Mouse (Mus musculus) right cerebral cortex, postnatal 10 days (tissue): ENCODE measurements at regions not wholly inside any gene's neighbourhood (a gene's known extent, or its start where the extent isn't known, plus 50 kb on each side); places are given as distances from the start of the nearest gene placed in this dataset.

Experiments
- DNase-seq, 2 experiments: peaks; one replicate each; pipeline ENCODE4 v3.0.0; 2021; ENCODE audit warnings: low spot score in 2 of 2

DNA sequence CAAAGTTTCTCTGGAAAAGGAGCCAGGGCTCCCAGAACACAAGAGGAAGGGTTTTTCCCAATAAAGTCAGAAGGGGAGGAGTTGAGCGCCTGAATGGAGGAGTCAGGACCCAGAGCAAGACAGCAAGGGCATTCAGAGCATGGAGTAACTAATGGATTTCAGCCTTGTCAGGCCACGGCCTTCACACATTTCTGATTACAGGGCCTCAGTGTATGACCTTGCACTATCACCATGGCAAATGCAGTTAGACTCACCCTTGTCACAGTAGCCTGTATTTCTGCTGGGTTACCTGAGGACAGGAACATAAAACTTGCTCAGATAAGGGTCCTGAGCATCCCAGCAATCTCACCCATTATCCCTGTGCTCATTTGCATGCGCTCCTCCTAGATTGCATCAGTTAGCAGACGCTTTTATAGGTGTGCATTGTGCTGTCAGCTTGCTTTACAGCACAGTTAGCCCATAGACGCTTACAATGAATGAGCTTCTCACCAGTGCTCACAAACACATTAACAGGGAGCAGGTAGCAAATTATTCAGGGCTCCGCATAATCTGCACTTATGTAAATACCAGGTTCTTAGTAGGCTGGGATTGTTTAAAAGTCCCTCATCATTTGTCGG lies 547.4 kb downstream of the Insc start:
- no peak for DNase-seq

- DNase-seq = no peak
Observed at GRCm38 (mm10) chr7:115294655-115295230, 551.2 kb downstream of the Insc start.

DNA sequence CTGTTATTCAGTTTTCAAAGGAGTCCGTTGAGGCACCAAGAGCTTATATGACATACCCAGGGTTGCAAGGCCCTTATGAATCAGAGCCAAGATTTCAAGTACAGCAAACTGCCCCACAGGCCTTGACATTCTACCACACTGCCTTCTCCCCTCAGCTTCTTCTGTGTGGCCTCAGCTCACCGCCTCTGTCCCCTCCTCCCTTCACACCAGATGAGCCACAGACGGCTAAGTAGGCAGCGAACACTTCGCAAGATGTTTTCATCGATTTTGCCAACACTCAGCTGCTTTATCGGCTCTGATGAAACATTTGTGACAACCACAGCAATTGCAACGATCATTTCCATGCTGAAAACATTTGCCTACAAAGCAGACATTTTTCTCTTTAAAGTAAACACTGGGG lies 556.7 kb downstream of the Insc start:
- DNase-seq = peak; percentile 24 to 30

- no peak for DNase-seq
Observed at GRCm38 (mm10) chr7:115308377-115308776, 564.9 kb downstream of the Insc start.

DNA sequence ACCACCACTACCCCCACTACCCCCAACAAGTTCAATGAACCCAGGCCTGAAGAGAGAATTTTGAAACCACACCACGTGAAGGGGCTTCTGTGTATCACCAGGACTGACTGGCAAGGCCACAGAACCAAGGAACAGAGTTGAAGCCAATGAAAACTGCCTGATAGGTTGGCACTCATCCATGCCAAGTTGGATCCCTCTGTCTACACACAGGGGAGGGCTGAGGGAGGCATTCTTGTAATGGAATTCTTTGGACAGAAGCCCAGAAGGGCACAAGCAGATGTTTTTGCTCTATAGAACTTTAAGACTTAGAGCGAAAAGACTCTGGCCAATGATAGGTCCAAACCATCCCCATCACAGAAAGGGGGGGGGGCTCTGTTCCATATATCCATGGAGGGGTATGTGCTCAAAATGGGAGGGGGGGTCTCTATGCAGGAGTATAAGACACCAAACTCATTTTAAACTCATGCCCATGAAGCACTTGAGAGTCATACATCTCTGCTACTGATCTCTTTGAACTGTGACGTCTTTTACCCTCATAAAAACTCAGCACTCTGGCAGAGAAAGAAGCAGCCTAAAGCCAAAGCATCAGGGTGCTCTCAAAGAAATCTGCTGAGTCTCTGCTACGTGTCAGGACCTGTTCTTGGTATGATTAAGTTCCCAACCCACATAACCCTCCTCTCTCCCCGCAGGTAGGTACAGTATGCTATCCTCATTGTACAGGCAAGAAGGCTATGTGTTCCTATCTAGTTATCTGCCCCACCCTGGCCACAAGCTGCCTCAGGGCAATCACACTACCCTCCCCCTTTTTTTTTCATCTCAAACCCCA lies 567.1 kb downstream of the Insc start:
- DNase-seq = peak; percentile 49 to 52

GRCm38 (mm10) chr7:115319504-115319903 lies 576.0 kb downstream of the Insc start:
- no peak for DNase-seq

DNA sequence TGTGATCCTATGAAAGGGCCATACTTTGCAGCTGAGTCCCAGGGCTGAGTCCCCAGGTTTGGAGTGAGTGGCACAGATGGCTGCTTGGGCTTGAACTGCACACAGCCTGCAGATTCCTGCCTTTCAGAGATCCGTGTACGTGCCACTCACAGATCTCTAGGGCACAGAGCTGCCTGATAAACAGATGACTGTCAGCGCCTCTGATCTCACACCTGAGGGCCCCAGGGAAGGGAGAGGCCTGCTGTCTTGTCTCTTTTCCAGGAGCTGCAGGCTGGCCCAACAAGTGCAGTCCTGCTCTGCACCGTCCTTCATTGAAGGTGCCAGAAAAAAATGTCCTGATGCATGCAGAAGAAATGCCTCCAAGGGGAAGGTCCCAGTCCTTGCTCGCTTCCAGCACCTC lies 579.5 kb downstream of the Insc start:
- DNase-seq = no peak

DNA sequence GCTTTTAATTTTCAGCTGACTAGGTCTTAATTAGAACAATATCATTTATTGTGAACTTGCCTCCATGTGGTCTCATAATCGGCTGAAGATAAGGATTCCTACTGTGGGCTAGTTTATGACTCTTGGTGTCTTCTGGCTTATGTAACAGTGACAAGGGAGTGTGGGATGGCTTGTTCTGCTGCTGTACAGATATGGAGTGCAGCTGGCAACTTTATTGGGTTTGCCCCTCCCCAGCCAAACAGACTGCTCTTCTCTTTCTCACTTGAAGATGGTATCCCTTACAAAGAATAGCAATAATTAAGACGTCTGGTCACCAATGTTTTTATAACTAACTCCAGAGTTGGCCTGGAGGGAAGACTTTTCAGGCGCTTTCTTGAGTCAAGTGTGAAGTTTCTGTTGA lies 584.8 kb downstream of the Insc start:
- no peak for DNase-seq

- no peak for DNase-seq
Observed at GRCm38 (mm10) chr7:115331698-115332097, 588.2 kb downstream of the Insc start.

DNA sequence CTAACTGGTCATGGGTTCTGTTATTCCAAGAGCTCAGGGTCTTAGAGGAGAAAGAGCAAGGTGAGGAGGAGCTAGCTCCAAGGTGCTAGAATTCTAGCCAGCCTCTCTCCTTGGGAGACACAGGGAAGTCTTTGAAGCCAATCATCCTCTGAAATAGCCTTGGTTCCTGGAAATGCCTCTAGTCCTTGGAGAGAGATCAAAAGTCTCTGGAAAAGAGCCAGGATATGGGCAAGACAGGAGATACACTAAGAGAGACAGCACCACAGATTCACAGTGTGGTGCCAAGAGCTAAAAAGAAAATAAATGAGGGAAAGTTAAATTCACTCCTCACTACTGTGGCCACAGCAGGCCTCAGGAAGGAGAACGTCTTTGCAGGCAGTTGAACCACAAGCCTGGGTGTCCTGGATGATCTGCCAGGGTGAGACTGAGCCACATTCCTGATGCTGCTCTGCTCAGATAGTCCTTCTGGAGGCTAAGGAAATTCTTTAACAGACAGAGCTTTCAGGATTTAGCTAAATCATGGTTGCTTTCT lies 589.6 kb downstream of the Insc start:
- DNase-seq = no peak

GRCm38 (mm10) chr7:115335051-115335450 lies 591.6 kb downstream of the Insc start:
- DNase-seq = no peak

DNA sequence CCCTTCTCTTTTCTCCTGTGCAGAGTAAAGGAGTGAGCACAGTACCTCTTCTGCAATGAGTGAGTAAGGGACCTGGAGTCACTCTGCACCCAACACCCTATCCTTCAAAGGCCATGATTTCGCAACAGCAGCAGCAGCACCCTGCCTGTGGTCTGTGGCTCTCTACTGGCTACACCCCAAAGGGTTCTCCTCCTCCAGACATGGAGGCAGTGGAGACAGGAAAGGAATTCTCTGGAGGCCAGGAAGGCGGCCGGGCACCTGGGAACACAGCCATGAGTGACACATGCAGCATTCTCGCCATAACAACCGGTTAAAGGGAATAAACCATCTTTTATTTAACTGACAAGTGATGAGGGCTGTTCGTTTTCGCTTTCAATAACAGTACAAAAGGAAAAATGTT lies 596.7 kb downstream of the Insc start:
- DNase-seq = peak; percentile 46 to 59

GRCm38 (mm10) chr7:115341007-115341406 lies 597.5 kb downstream of the Insc start:
- DNase-seq = no peak

DNA sequence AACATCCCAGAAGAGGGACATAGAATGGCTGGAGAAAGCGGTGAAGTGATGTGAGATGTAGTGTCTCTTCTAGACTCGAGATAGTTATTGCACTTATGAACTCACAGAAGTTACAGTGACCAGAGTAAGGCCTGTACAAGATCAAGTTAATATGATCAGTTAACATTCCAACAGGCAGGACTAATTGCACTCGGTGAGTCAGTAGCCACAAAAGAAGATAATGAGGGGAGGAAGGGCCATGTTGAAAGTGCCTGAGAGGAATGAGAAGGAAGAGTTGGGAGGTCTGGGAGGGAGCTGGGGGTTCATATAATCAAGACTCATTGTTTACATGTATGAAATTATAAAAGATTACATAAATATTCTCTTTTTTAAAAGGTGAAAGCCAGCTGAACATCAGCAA lies 602.3 kb downstream of the Insc start:
- DNase-seq = no peak

DNA sequence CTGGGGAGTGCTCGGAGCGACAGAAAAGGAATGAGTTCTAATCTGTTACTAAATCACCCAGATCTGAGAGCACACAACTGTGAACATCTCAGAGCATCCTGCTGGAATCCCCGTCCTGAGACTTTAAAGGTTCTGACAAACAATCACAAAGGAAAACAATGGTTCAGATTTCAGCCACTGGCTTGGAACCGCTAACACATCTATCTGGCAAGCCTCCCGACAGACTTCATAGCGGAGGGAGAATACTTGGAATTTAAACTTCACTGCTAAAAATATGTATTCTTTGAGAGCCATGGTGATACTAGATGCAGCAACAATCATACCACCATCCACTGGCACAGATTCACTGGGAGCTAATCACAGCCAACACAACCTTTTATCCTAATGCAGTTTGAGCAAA lies 615.2 kb downstream of the Insc start:
- DNase-seq = no peak

DNA sequence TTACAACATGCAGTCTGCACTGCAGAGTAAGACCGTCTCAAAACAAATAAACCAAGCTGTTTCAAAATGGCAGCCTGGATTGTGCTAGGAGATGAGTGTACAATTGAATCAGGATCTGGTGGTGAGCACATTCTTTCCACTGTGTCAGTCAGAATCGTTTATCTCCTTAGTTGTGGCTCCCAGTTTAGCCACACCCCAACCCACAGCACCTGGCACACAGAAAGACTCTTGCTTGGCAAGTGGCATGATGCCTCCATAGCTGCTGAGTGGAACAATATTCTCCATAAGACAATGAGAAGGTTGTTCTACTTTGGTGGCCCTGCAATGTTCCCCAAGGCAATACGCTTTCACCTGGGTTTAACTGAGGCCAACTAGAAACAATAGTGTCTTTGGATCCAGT lies 616.6 kb downstream of the Insc start:
- DNase-seq = no peak

DNA sequence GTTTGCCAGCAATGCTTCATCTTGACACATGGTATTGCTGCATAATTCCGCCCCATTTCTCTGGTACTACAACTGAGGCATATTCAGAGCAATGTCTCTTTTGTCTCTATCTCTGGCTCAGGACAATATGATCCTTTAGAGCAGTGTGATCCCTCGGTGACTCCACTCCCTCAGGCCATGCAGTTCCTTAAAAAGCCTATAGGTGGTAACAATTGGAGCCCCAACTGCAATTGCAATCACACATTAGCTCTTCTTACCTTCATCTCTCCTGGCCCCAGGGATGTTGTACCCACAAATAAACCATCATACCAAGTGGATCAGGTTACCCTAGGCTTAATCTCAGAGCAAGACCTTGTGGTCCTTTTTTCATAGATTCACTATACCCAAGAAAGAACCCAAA lies 618.6 kb downstream of the Insc start:
- no peak for DNase-seq

DNA sequence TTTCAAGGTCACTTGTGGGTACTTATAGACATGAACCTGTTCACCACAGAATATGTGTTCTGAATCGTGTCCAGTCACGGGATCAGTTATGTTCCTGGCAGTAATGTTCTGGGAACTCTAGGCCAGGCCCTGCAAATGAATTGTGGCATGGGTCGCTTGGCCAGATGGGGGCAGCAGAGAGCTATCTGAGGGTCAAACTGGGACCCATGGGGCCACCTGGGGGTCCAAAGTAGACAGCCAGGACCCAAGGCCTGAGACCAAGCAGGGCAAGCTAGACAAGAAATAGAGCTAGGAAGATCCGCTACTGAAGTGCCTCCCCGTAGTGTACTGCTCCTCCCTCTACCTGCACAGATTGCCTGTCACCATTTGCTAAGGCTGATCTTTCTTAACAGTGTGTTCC lies 623.4 kb downstream of the Insc start:
- DNase-seq = peak; percentile 39 to 67

DNA sequence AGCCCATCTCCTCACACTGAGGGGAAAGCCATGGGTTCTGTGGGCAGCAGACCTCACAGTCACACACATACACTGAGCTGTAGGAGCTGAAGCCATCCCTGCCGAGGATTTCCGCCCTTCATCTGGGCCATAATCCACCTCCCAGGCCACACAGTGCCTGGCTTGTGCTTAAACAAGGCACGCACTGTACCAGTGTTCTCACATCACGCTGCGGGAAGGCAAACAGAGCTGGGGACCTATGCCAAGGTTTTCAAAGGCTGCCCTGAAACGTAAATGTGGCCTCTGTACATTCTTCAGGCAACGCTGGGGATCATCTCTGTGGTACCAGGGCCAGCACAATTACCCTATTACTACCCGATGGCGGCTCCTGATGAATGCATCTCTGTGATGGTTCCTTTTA lies 627.6 kb downstream of the Insc start:
- DNase-seq = peak; percentile 65 to 72

GRCm38 (mm10) chr7:115372921-115373320 lies 629.4 kb downstream of the Insc start:
- no peak for DNase-seq

GRCm38 (mm10) chr7:115373781-115374533 lies 630.5 kb downstream of the Insc start:
- no peak for DNase-seq

- no peak for DNase-seq
Observed at GRCm38 (mm10) chr7:115376067-115376466, 632.6 kb downstream of the Insc start.
